Mouse (Mus musculus) heart, postnatal 0 days (tissue): ENCODE measurements around the gene Abcb1b. TPM values are rescaled to one million over a fixed set of nuclear protein-coding genes. Genes with fewer than 3 reads are reported as not detected.

Experiments
- ATAC-seq: fragments of 200-750 bp; cut with Nextera tagmentation; 2 replicates; pipeline ENCODE4 v1.8.0; 2017; ENCODE audit warnings: low read depth, moderate number of reproducible peaks, moderate library complexity; ENCODE audit not compliant: insufficient read depth
- DNase-seq: peaks from one replicate; pipeline ENCODE4 v3.0.0-alpha.2; 2016; ENCODE audit warnings: low spot score
- H3K27ac ChIP-seq: fragments of 300-500 bp; sonication (generic); 2 replicates; pipeline ENCODE4 v1.5.1; 2014; ENCODE audit warnings: low read depth, mild to moderate bottlenecking
- H3K27me3 ChIP-seq: fragments of 300-500 bp; sonication (generic); 2 replicates; pipeline ENCODE4 v1.6.1; 2014; ENCODE audit warnings: low read length, mixed read lengths; ENCODE audit not compliant: control insufficient read depth, insufficient read depth
- H3K36me3 ChIP-seq: fragments of 300-500 bp; sonication (generic); replicated peaks from 2 replicates; pipeline ENCODE4 v1.6.1; 2014; ENCODE audit warnings: low read length, mixed read lengths; ENCODE audit not compliant: control insufficient read depth, insufficient read depth
- H3K4me1 ChIP-seq: fragments of 300-500 bp; sonication (generic); 2 replicates; pipeline ENCODE4 v1.6.1; 2014; ENCODE audit warnings: antibody characterized with exemption; ENCODE audit not compliant: control insufficient read depth, insufficient read depth
- H3K4me2 ChIP-seq: fragments of 300-500 bp; sonication (generic); 2 replicates; pipeline ENCODE4 v1.6.1; 2014; ENCODE audit warnings: low read depth, mild to moderate bottlenecking, low read length, moderate library complexity
- H3K4me3 ChIP-seq: fragments of 300-500 bp; sonication (generic); 2 replicates; pipeline ENCODE4 v1.5.1; 2014; ENCODE audit warnings: low read depth, low read length
- H3K9ac ChIP-seq: fragments of 300-500 bp; sonication (generic); replicated peaks from 2 replicates; pipeline ENCODE4 v1.6.1; 2014; ENCODE audit warnings: low read depth, low read length, mixed read lengths
- H3K9me3 ChIP-seq: fragments of 300-500 bp; sonication (generic); replicated peaks from 2 replicates; pipeline ENCODE4 v1.6.1; 2016; ENCODE audit warnings: low read length; ENCODE audit not compliant: control insufficient read depth
- CTCF ChIP-seq: IDR thresholded peaks from 2 replicates; pipeline ENCODE4 v1.5.1; 2016; ENCODE audit warnings: antibody characterized with exemption, control low read depth, low read depth
- EP300 ChIP-seq: IDR thresholded peaks from 2 replicates; pipeline ENCODE4 v1.6.1; 2016; ENCODE audit warnings: antibody characterized with exemption, low read depth
- WGBS: fragments of 180-500 bp; shearing (Covaris S2); extraction: QIAGEN DNeasy Blood & Tissue Kit; methylation state at CpG from one replicate; pipeline ENCODE4 v1.1.7; 2014; 5-methylcytosine and 5-hydroxymethylcytosine counted together
- polyA plus RNA-seq: library from polyadenylated mRNA; unstranded; fragments of >200 nt; fragmentation: Nextera tagmentation; extraction: Ambion mirVana; gene quantifications from 2 replicates; pipeline ENCODE4 v1.2.1, GENCODE M21; 2015
- total RNA-seq: library from RNA; depleted of rRNA; stranded (reverse); fragments of >200 nt; gene quantifications from 2 replicates; pipeline ENCODE4 v1.2.3, GENCODE M21; 2014; ENCODE audit warnings: low replicate concordance

Abcb1b gene
- total and polyA plus RNA-seq, 2 experiments from 2014 or later = 2.1 to 3.1 TPM

- Histone ChIP-seq H3K9me3 (no peaks in the 10 kb centered on the region), H3K27ac (no peak within 1 kb of the TSS), H3K9ac (peak within 1 kb of the TSS; percentile 54), H3K4me3 (peak within 1 kb of the TSS; percentile 68), H3K4me2 (peak within 1 kb of the TSS; percentile 97), H3K4me1 (peaks cover 7% of the 10 kb centered on the region; the same call in 1 of the 2 replicates), H3K36me3 (no peaks in the 10 kb centered on the region), H3K27me3 (no peaks in the 10 kb centered on the region)
- DNase-seq = peak; percentile 36
- peak; percentile 73 for ATAC-seq
- under 1% methylated on average over 58 of the region's 65 CpGs for WGBS
- TF ChIP-seq CTCF (peak; percentile 30), EP300 (no peak)
Measured at GRCm38 (mm10) chr5:8893300-8894103, 95.6 kb downstream of the Abcb1b start, which contains the start of gene Abcb4. Gene Abcb4 (plus strand): TSS chr5:8893717.

GRCm38 (mm10) chr5:8894104-8894425, 96.1 kb downstream of the Abcb1b start:
- no peaks in the 10 kb centered on the region for H3K9me3 ChIP-seq
- WGBS = 11% methylated on average over 15 of the region's 15 CpGs
- H3K4me2 ChIP-seq = peak overlapping the region; percentile 97
- no peaks in the 10 kb centered on the region for H3K27me3 ChIP-seq
- DNase-seq = no peak
- peak overlapping the region; percentile 68 for H3K4me3 ChIP-seq
- no peaks in the 10 kb centered on the region for H3K36me3 ChIP-seq
- H3K4me1 ChIP-seq = peaks cover 7% of the 10 kb centered on the region; the same call in 1 of the 2 replicates
- no peak overlapping the region for H3K9ac ChIP-seq
- TF ChIP-seq CTCF (no peak), EP300 (no peak)
- no peak overlapping the region for H3K27ac ChIP-seq
- ATAC-seq = no peak

DNA sequence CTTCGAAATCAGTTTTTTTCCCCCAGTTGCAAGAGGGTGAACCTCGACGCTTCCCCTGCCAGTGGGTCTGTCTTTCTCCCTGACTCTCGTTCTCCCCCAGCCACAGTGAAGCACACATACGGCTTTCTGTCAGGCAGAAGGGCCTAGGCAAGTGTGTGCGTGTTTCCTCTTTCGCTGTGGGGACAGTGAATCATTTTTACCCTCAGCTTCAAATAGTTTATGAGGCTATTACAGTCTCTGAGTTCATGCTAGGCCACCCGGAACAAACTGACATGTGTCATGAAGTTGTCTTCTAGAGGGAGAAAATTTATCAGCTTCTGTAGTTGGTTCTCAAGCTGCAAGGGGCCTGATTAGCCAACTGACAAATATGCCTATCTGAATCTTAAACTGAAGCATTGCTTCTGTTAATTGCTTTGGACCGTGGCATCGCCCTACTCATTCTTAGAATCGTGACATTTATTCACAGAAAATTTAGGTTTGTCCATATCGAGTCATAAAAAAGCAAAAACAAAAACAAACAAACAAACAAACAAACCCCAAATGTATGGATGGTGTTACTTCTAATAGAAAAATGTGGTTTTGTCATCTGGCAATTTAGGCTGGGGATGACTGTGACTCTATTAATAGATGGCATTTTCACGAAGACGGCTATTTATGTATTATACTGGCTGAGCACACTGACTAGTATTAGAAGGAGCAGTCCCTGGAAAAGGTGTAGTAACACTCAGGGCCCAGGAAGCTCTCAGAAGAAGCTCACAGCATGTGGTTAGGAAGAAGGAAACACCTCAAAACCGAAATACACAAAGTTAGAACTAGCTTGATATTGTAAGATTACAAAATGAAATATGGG, 96.9 kb downstream of the Abcb1b start:
- Histone ChIP-seq H3K9ac (no peak overlapping the region), H3K4me2 (no peak overlapping the region), H3K36me3 (no peaks in the 10 kb centered on the region), H3K27me3 (no peaks in the 10 kb centered on the region), H3K4me1 (peaks cover 7% of the 10 kb centered on the region; the same call in 1 of the 2 replicates), H3K27ac (no peak overlapping the region), H3K9me3 (no peaks in the 10 kb centered on the region), H3K4me3 (no peak overlapping the region)
- 62% methylated on average over 15 of the region's 15 CpGs for WGBS
- DNase-seq (no peak), ATAC-seq (no peak)
- TF ChIP-seq CTCF = no peak
- no peak for TF ChIP-seq EP300

GRCm38 (mm10) chr5:8896198-8896597, 98.3 kb downstream of the Abcb1b start:
- Histone ChIP-seq H3K36me3 (no peaks in the 10 kb centered on the region), H3K4me1 (peaks cover 7% of the 10 kb centered on the region; the same call in 1 of the 2 replicates), H3K9me3 (no peaks in the 10 kb centered on the region), H3K27me3 (no peaks in the 10 kb centered on the region), H3K9ac (no peak overlapping the region), H3K27ac (no peak overlapping the region), H3K4me2 (no peak overlapping the region), H3K4me3 (no peak overlapping the region)
- WGBS = 45% methylated on average over 1 of the region's 1 CpGs
- TF ChIP-seq EP300 (no peak), CTCF (no peak)
- ATAC-seq (no peak), DNase-seq (no peak)

GRCm38 (mm10) chr5:8898246-8898645, 100.3 kb downstream of the Abcb1b start:
- Histone ChIP-seq H3K4me1 (peaks cover 2% of the 10 kb centered on the region; the same call in 1 of the 2 replicates), H3K4me3 (no peak overlapping the region), H3K4me2 (no peak overlapping the region), H3K9ac (no peak overlapping the region), H3K36me3 (no peaks in the 10 kb centered on the region), H3K27ac (no peak overlapping the region), H3K9me3 (no peaks in the 10 kb centered on the region), H3K27me3 (no peaks in the 10 kb centered on the region)
- TF ChIP-seq EP300 = no peak
- no peak for TF ChIP-seq CTCF
- DNase-seq (no peak), ATAC-seq (no peak)
- WGBS = 62% methylated on average over 3 of the region's 3 CpGs
